Mouse (Mus musculus): ENCODE measurements around the gene Nln. TPM values are rescaled to one million over a fixed set of nuclear protein-coding genes. Genes with fewer than 3 reads are reported as not detected.

The Nln gene
- total and polyA plus RNA-seq, 3 experiments = 38.5 to 76.5 (median 51.2) TPM

GRCm38 (mm10) chr13:104034854-104035253 lies 74.6 kb downstream of the Nln start:
- Histone ChIP-seq H3K27me3 (replicated peaks) (no peaks in the 10 kb centered on the region), H3K36me3 (replicated peaks in 1 of 2; ENCODE audit: control insufficient read depth in 1 of 2, insufficient read depth in 1 of 2, low read length in 1 of 2) (peaks cover 35 to 87% of the 10 kb centered on the region in 2 experiments), H3K27ac (ENCODE audit: insufficient read depth, low read depth) (no peak overlapping the region), H3K4me1 (ENCODE audit: control insufficient read depth in 1 of 2, insufficient read depth in 2 of 2) (peaks cover 5 to 51% of the 10 kb centered on the region in 2 experiments; a peak in 3 of 4 replicates), H3K4me3 (replicated peaks in 1 of 3; ENCODE audit: low read depth in 2 of 3, low read length in 2 of 3, poor library complexity in 1 of 3) (no peak overlapping the region), H3K9ac (ENCODE audit: insufficient read depth, low read depth) (no peak overlapping the region), H3K4me2 (ENCODE audit: insufficient read depth, low read depth, poor library complexity, severe bottlenecking) (no peak overlapping the region), H3K79me2 (replicated peaks; ENCODE audit: control insufficient read depth, extremely low read depth, insufficient read depth, poor library complexity, severe bottlenecking) (no peaks in the 10 kb centered on the region), H3K9me3 (replicated peaks; ENCODE audit: low read length) (no peaks in the 10 kb centered on the region)
- DNase-seq (ENCODE audit: extremely low read depth) = no peak
- no peak for TF ChIP-seq CHD1 (IDR thresholded peaks at IDR 0.05; ENCODE audit: low read depth, low read length)
- no peak for TF ChIP-seq MAZ (IDR thresholded peaks at IDR 0.05; ENCODE audit: low read depth, low read length)
- no peak for TF ChIP-seq GABPA (IDR thresholded peaks at IDR 0.05; ENCODE audit: insufficient replicate concordance, low read depth, low read length)
- TF ChIP-seq USF1 (IDR thresholded peaks at IDR 0.05; ENCODE audit: low read depth, low read length) = no peak
- TF ChIP-seq SIN3A (IDR thresholded peaks at IDR 0.05; ENCODE audit: low read length) = no peak
- TF ChIP-seq CHD2 (IDR thresholded peaks at IDR 0.05; ENCODE audit: low read length) = no peak
- TF ChIP-seq POLR2A (IDR thresholded peaks at IDR 0.05; ENCODE audit: low read depth, low read length) = no peak
- no peak for TF ChIP-seq IRF4 (IDR thresholded peaks at IDR 0.05; ENCODE audit: low read depth, low read length)
- no peak for TF ChIP-seq ELF1 (IDR thresholded peaks at IDR 0.05; ENCODE audit: low read depth, low read length)
- TF ChIP-seq RCOR1 (conservative IDR thresholded peaks at IDR 0.05; ENCODE audit: low read depth, low read length) = no peak
- no peak for TF ChIP-seq RAD21 (IDR thresholded peaks at IDR 0.05; ENCODE audit: low read depth, low read length)
- in situ Hi-C loops (cut with MboI; ENCODE audit: low pct_ligation_motif_present, low pct_unique_long_range_greater_than_20kb, low sequenced_read_pairs) = no loop called here
- dilution Hi-C loops (cut with MboI; ENCODE audit: extremely low pct_ligation_motif_present, extremely low pct_unique_long_range_greater_than_20kb, low sequenced_read_pairs) = no loop called here

GRCm38 (mm10) chr13:104032620-104033133 lies 76.7 kb downstream of the Nln start:
- Histone ChIP-seq H3K36me3 (replicated peaks in 1 of 2; ENCODE audit: control insufficient read depth in 1 of 2, insufficient read depth in 1 of 2, low read length in 1 of 2) (peaks cover 36 to 83% of the 10 kb centered on the region in 2 experiments), H3K4me2 (ENCODE audit: insufficient read depth, low read depth, poor library complexity, severe bottlenecking) (peak overlapping the region; percentile 38), H3K27ac (ENCODE audit: insufficient read depth, low read depth) (peak overlapping the region; percentile 44), H3K27me3 (replicated peaks) (no peaks in the 10 kb centered on the region), H3K79me2 (replicated peaks; ENCODE audit: control insufficient read depth, extremely low read depth, insufficient read depth, poor library complexity, severe bottlenecking) (no peaks in the 10 kb centered on the region), H3K4me1 (ENCODE audit: control insufficient read depth in 1 of 2, insufficient read depth in 2 of 2) (peaks cover 5 to 39% of the 10 kb centered on the region in 2 experiments; a peak in 3 of 4 replicates), H3K9me3 (replicated peaks; ENCODE audit: low read length) (no peaks in the 10 kb centered on the region), H3K9ac (ENCODE audit: insufficient read depth, low read depth) (no peak overlapping the region), H3K4me3 (replicated peaks in 1 of 3; ENCODE audit: low read depth in 2 of 3, low read length in 2 of 3, poor library complexity in 1 of 3) (no peak overlapping the region)
- dilution Hi-C loops (cut with MboI; ENCODE audit: extremely low pct_ligation_motif_present, extremely low pct_unique_long_range_greater_than_20kb, low sequenced_read_pairs) (no loop called here), in situ Hi-C loops (cut with MboI; ENCODE audit: low pct_ligation_motif_present, low pct_unique_long_range_greater_than_20kb, low sequenced_read_pairs) (no loop called here)
- TF ChIP-seq GABPA (IDR thresholded peaks at IDR 0.05; ENCODE audit: insufficient replicate concordance, low read depth, low read length) (no peak), IRF4 (IDR thresholded peaks at IDR 0.05; ENCODE audit: low read depth, low read length) (peak; percentile 85), SMC3 (IDR thresholded peaks at IDR 0.05; ENCODE audit: low read depth, low read length) (no peak), NELFE (IDR thresholded peaks at IDR 0.05; ENCODE audit: low read depth, low read length) (no peak), EP300 (IDR thresholded peaks at IDR 0.05; ENCODE audit: low read length) (peak; percentile 83), ZC3H11A (IDR thresholded peaks at IDR 0.05; ENCODE audit: low read depth, low read length) (no peak), ZNF384 (IDR thresholded peaks at IDR 0.05; ENCODE audit: low read depth, low read length) (no peak), PAX5 (IDR thresholded peaks at IDR 0.05; ENCODE audit: low read length) (no peak), CTCF (conservative IDR thresholded peaks at IDR 0.05 in 1 of 2, IDR thresholded peaks at IDR 0.05 in 1 of 2; ENCODE audit: low read depth in 2 of 2, low read length in 2 of 2) (no peak), ZMIZ1 (IDR thresholded peaks at IDR 0.05; ENCODE audit: low read depth, low read length) (no peak), MAZ (IDR thresholded peaks at IDR 0.05; ENCODE audit: low read depth, low read length) (no peak), RCOR1 (conservative IDR thresholded peaks at IDR 0.05; ENCODE audit: low read depth, low read length) (no peak), MAX (IDR thresholded peaks at IDR 0.05; ENCODE audit: low read length) (no peak), MYC (IDR thresholded peaks at IDR 0.05; ENCODE audit: low read depth, low read length) (no peak), KAT2A (IDR thresholded peaks at IDR 0.05; ENCODE audit: insufficient replicate concordance, low read length) (no peak), E2F4 (IDR thresholded peaks at IDR 0.05; ENCODE audit: insufficient replicate concordance, low read depth, low read length) (no peak), JUND (conservative IDR thresholded peaks at IDR 0.05; ENCODE audit: low read depth, low read length) (no peak), ZKSCAN1 (IDR thresholded peaks at IDR 0.05; ENCODE audit: borderline replicate concordance, low read depth, low read length) (no peak), TCF12 (IDR thresholded peaks at IDR 0.05; ENCODE audit: low read depth, low read length) (0 out of 2 replicates have a peak, but pooled peaks have one; percentile 29)
- DNase-seq (ENCODE audit: extremely low read depth) = peak; percentile 63

Data from CH12.LX (cell line).